Mouse (Mus musculus) urinary bladder, adult 2 months (tissue): Measurements from ENCODE around the gene Plau. TPM values are rescaled to one million over a fixed set of nuclear protein-coding genes. Genes with fewer than 3 reads are reported as not detected.

Experiments used
- DNase-seq: peaks from one replicate; pipeline ENCODE4 v3.0.0; 2022; ENCODE audit warnings: low spot score
- polyA plus RNA-seq: library from polyadenylated mRNA; depleted of rRNA; stranded (reverse); fragments of >200 nt; gene quantifications from 2 replicates; pipeline ENCODE4 v1.2.3, GENCODE M21; 2012; rRNA removed

Gene Plau
- polyA plus RNA-seq, 1 experiment = 80.6 TPM

DNA sequence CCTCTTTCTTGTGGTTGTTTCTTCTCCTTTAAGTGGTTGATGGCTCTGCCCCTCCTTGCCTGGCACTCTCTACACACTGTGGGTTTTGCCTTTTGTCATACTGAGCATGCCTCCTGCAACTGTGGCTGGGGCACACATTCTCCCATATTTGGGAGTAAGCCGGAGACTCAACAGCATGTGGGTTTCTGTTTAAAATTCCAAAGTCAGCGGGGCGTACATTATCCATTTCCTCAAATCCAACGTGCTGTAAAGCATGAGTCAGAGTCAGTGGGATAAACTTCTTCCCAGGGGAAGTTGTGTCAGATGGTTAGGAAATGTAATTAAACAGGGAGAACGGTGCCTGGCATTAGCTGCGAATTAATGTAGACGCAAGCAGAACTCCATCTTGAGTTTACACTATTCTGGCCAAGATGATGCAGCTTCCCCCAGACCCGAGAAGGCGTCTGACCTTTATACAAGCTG, 55.5 kb downstream of the Plau start:
- no peak for DNase-seq

Other genes starting within 250 kb of the Plau start
- 16.0 and 16.9 TPM in 2 replicates for gene Usp54, start 195.6 kb upstream of the Plau start, polyA plus RNA-seq
- 0.08 and 0.12 TPM in 2 replicates for gene Myoz1, start 180.1 kb upstream of the Plau start, polyA plus RNA-seq
- gene Synpo2l, start 168.3 kb upstream of the Plau start, polyA plus RNA-seq = 0.10 and 0.25 TPM in 2 replicates
- gene Sec24c, start 162.4 kb upstream of the Plau start, polyA plus RNA-seq = 87.1 and 90.1 TPM in 2 replicates
- gene Fut11, start 141.7 kb upstream of the Plau start, polyA plus RNA-seq = 17.1 and 17.2 TPM in 2 replicates
- 90.7 and 97.2 TPM in 2 replicates for gene Chchd1, start 133.7 kb upstream of the Plau start, polyA plus RNA-seq
- 120 and 121 TPM in 2 replicates for gene Zswim8, start 129.1 kb upstream of the Plau start, polyA plus RNA-seq
- 33.1 and 36.6 TPM in 2 replicates for gene Ndst2, start 102.1 kb upstream of the Plau start, polyA plus RNA-seq
- 134 and 139 TPM in 2 replicates for gene Camk2g, start 42.6 kb upstream of the Plau start, polyA plus RNA-seq
- gene Vcl, start 92.7 kb downstream of the Plau start, polyA plus RNA-seq = 291 and 300 TPM in 2 replicates
- 60.8 and 76.9 TPM in 2 replicates for gene Ap3m1, start 215.8 kb downstream of the Plau start, polyA plus RNA-seq
- 83.3 and 100 TPM in 2 replicates for gene Adk, start 215.9 kb downstream of the Plau start, polyA plus RNA-seq